Mouse (Mus musculus): ENCODE measurements at regions not wholly inside any gene's neighbourhood (a gene's known extent, or its start where the extent isn't known, plus 50 kb on each side); places are given as distances from the start of the nearest gene placed in this dataset.

DNA sequence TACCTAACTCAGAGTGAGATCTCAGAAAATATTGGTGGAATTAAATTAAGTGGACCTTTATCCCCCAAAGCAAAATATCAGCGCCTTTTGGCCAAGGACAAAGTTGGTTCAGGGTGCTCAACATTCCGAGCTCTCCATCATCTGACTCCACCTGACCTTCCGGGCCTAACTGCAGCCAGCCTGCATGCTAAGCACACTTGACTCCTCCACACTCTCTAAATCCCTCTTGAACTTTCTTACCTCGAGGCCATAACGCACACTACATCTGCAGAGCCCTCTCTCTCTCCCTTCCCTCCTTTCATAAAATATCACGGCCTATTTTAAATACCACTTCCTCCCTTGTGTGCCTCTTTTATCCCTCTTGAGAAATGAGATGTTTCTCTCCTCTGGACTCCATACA, 356.1 kb upstream of the Zfp462 start:
- Histone ChIP-seq H3ac (ENCODE audit: control insufficient read depth, insufficient read length) (no peak overlapping the region), H3K79me2 (ENCODE audit: control insufficient read depth, insufficient read depth) (no peaks in the 10 kb centered on the region), H3K36me3 (ENCODE audit: control insufficient read depth, insufficient read depth) (no peaks in the 10 kb centered on the region), H3K4me3 (no peak overlapping the region), H3K4me2 (ENCODE audit: low read depth) (no peak overlapping the region), H3K27me3 (ENCODE audit: control insufficient read depth, insufficient read depth, insufficient read length) (no peaks in the 10 kb centered on the region)
- TF ChIP-seq E2F4 (IDR thresholded peaks at IDR 0.05; ENCODE audit: insufficient read depth) (no peak), MAX (IDR thresholded peaks at IDR 0.05; ENCODE audit: low read depth) (no peak), SRF (IDR thresholded peaks at IDR 0.05; ENCODE audit: control insufficient read depth, insufficient read length, low read depth) (no peak), USF1 (IDR thresholded peaks at IDR 0.05; ENCODE audit: low read depth) (no peak), TCF12 (IDR thresholded peaks at IDR 0.05; ENCODE audit: insufficient read depth, poor library complexity, severe bottlenecking) (no peak), POLR2A (IDR thresholded peaks at IDR 0.05; ENCODE audit: insufficient read length, low read depth) (no peak), TCF3 (IDR thresholded peaks at IDR 0.05; ENCODE audit: insufficient read length, low read depth) (no peak)

- no peaks in the 10 kb centered on the region for H3K36me3 ChIP-seq (ENCODE audit: control insufficient read depth, insufficient read depth)
- no peak overlapping the region for H3K4me3 ChIP-seq
- H3K27me3 ChIP-seq (ENCODE audit: control insufficient read depth, insufficient read depth, insufficient read length), result no peaks in the 10 kb centered on the region
- TF ChIP-seq CEBPB (IDR thresholded peaks at IDR 0.05; ENCODE audit: insufficient read depth, poor library complexity, severe bottlenecking) (no peak), USF1 (IDR thresholded peaks at IDR 0.05; ENCODE audit: low read depth) (no peak), E2F4 (IDR thresholded peaks at IDR 0.05; ENCODE audit: insufficient read depth) (no peak), TCF12 (IDR thresholded peaks at IDR 0.05; ENCODE audit: insufficient read depth, poor library complexity, severe bottlenecking) (no peak), MAX (IDR thresholded peaks at IDR 0.05; ENCODE audit: low read depth) (no peak), MYOD1 (IDR thresholded peaks at IDR 0.05; ENCODE audit: control insufficient read depth in 1 of 3, insufficient read length in 2 of 3, low read depth in 2 of 3) (no peak), MYOG (IDR thresholded peaks at IDR 0.05; ENCODE audit: control insufficient read depth in 1 of 3, insufficient read depth in 1 of 3, insufficient read length in 2 of 3, low read depth in 2 of 3) (no peak), SRF (IDR thresholded peaks at IDR 0.05; ENCODE audit: control insufficient read depth, insufficient read length, low read depth) (no peak), REST (IDR thresholded peaks at IDR 0.05; ENCODE audit: insufficient read depth, insufficient read length) (no peak)
- H3K79me2 ChIP-seq (ENCODE audit: control insufficient read depth, insufficient read depth), result no peaks in the 10 kb centered on the region
- H3K4me2 ChIP-seq (ENCODE audit: low read depth), result no peak overlapping the region
- H3ac ChIP-seq (ENCODE audit: control insufficient read depth, insufficient read length), result no peak overlapping the region
These were observed 343.0 kb upstream of the Zfp462 start for GRCm38 (mm10) chr4:54601671-54602512.

- TF ChIP-seq USF1 (IDR thresholded peaks at IDR 0.05; ENCODE audit: low read depth) (no peak), E2F4 (IDR thresholded peaks at IDR 0.05; ENCODE audit: insufficient read depth) (no peak), TCF12 (IDR thresholded peaks at IDR 0.05; ENCODE audit: insufficient read depth, poor library complexity, severe bottlenecking) (no peak), TCF3 (IDR thresholded peaks at IDR 0.05; ENCODE audit: insufficient read length, low read depth) (no peak), POLR2A (IDR thresholded peaks at IDR 0.05; ENCODE audit: insufficient read length, low read depth) (no peak), REST (IDR thresholded peaks at IDR 0.05; ENCODE audit: insufficient read depth, insufficient read length) (no peak), CEBPB (IDR thresholded peaks at IDR 0.05; ENCODE audit: insufficient read depth, poor library complexity, severe bottlenecking) (no peak), MYOD1 (IDR thresholded peaks at IDR 0.05; ENCODE audit: control insufficient read depth in 1 of 3, insufficient read length in 2 of 3, low read depth in 2 of 3) (no peak), SRF (IDR thresholded peaks at IDR 0.05; ENCODE audit: control insufficient read depth, insufficient read length, low read depth) (no peak), MAX (IDR thresholded peaks at IDR 0.05; ENCODE audit: low read depth) (no peak), MYOG (IDR thresholded peaks at IDR 0.05; ENCODE audit: control insufficient read depth in 1 of 3, insufficient read depth in 1 of 3, insufficient read length in 2 of 3, low read depth in 2 of 3) (no peak), POLR2AphosphoS2 (IDR thresholded peaks at IDR 0.05; ENCODE audit: insufficient read length, low read depth) (no peak)
- no peak overlapping the region for H3ac ChIP-seq (ENCODE audit: control insufficient read depth, insufficient read length)
- no peak overlapping the region for H3K4me3 ChIP-seq
- no peaks in the 10 kb centered on the region for H3K36me3 ChIP-seq (ENCODE audit: control insufficient read depth, insufficient read depth)
- no peaks in the 10 kb centered on the region for H3K27me3 ChIP-seq (ENCODE audit: control insufficient read depth, insufficient read depth, insufficient read length)
- no peak overlapping the region for H3K4me2 ChIP-seq (ENCODE audit: low read depth)
- H3K79me2 ChIP-seq (ENCODE audit: control insufficient read depth, insufficient read depth), result no peaks in the 10 kb centered on the region
These were observed 342.2 kb upstream of the Zfp462 start for GRCm38 (mm10) chr4:54602513-54603205.

GRCm38 (mm10) chr4:54610101-54610500, 334.7 kb upstream of the Zfp462 start:
- Histone ChIP-seq H3K4me2 (ENCODE audit: low read depth) (no peak overlapping the region), H3ac (ENCODE audit: control insufficient read depth, insufficient read length) (no peak overlapping the region)

More at GRCm38 (mm10) chr4:54610101-54610500, 334.7 kb upstream of the Zfp462 start:
- no peaks in the 10 kb centered on the region for H3K79me2 ChIP-seq (ENCODE audit: control insufficient read depth, insufficient read depth)
- H3K36me3 ChIP-seq (ENCODE audit: control insufficient read depth, insufficient read depth), result no peaks in the 10 kb centered on the region
- no peak for TF ChIP-seq MAX (IDR thresholded peaks at IDR 0.05; ENCODE audit: low read depth)
- no peak for TF ChIP-seq POLR2AphosphoS2 (IDR thresholded peaks at IDR 0.05; ENCODE audit: insufficient read length, low read depth)
- no peak for TF ChIP-seq TCF12 (IDR thresholded peaks at IDR 0.05; ENCODE audit: insufficient read depth, poor library complexity, severe bottlenecking)
- H3K4me3 ChIP-seq, result no peak overlapping the region
- H3K27me3 ChIP-seq (ENCODE audit: control insufficient read depth, insufficient read depth, insufficient read length), result no peaks in the 10 kb centered on the region
